Mouse (Mus musculus): ENCODE data around the gene Kcna10. TPM values are rescaled to one million over a fixed set of nuclear protein-coding genes. Genes with fewer than 3 reads are reported as not detected.

Kcna10 gene
- polyA plus RNA-seq, 1 experiment from 2014 or later: not detected

DNA sequence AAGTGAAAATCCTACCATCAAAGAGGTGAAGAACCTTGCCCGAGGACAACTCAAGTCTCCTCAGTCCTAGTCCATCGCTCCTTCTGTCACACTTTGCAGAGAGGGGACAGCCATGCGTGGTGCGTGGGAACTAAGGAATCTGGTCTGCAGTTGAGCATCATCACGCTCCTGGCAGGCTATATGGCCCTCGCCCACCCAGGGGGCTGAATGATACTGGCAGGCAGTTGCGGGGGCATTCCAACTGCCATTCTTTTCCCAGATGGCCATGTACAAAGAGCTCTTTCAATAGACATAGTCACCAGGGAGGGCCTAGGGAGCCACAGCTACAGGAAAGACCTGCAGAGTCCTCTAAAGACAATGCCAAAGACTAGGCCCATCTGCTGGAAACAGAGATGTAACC is 24.0 kb upstream of the Kcna10 start:
- Histone ChIP-seq H3K9ac (ENCODE audit: low read length) (no peak overlapping the region), H3K27ac (replicated peaks in 1 of 2; ENCODE audit: control insufficient read depth in 1 of 2, insufficient read depth in 1 of 2, low read depth in 2 of 2, low read length in 2 of 2) (no peak overlapping the region), H3K27me3 (ENCODE audit: control insufficient read depth, insufficient read depth, low read length) (peaks cover 12% of the 10 kb centered on the region; the same call in 1 of the 2 replicates), H3K36me3 (ENCODE audit: control insufficient read depth, insufficient read depth, low read length) (no peaks in the 10 kb centered on the region), H3K9me3 (ENCODE audit: control insufficient read depth, low read length) (no peaks in the 10 kb centered on the region), H3K4me2 (ENCODE audit: low read length) (no peak overlapping the region), H3K4me3 (ENCODE audit: control insufficient read depth in 1 of 2, insufficient read depth in 1 of 2, low read depth in 1 of 2, low read length in 2 of 2) (no peak overlapping the region), H3K4me1 (ENCODE audit: control insufficient read depth in 2 of 2, insufficient read depth in 2 of 2, low read length in 2 of 2) (peaks cover 0 to 5% of the 10 kb centered on the region in 2 experiments; a peak in 1 of 4 replicates)
- no peak for ATAC-seq (ENCODE audit: insufficient number of reproducible peaks, insufficient read depth, low FRiP score, low read depth)
- WGBS: 88% methylated on average over 7 of the region's 7 CpGs

- 55% methylated on average over 3 of the region's 3 CpGs for WGBS
- H3K9ac ChIP-seq (ENCODE audit: low read length): no peak overlapping the region
- ATAC-seq (ENCODE audit: insufficient number of reproducible peaks, insufficient read depth, low FRiP score, low read depth): no peak
- peak overlapping the region in 1 of 2 experiments; percentile 21; a peak in 1 of 4 replicates for H3K4me3 ChIP-seq (ENCODE audit: control insufficient read depth in 1 of 2, insufficient read depth in 1 of 2, low read depth in 1 of 2, low read length in 2 of 2)
- H3K27me3 ChIP-seq (ENCODE audit: control insufficient read depth, insufficient read depth, low read length): peaks cover 12% of the 10 kb centered on the region; the same call in 1 of the 2 replicates
- H3K4me2 ChIP-seq (ENCODE audit: low read length): peak overlapping the region; percentile 64
- peaks cover 0 to 5% of the 10 kb centered on the region in 2 experiments; a peak in 1 of 4 replicates for H3K4me1 ChIP-seq (ENCODE audit: control insufficient read depth in 2 of 2, insufficient read depth in 2 of 2, low read length in 2 of 2)
- no peaks in the 10 kb centered on the region for H3K9me3 ChIP-seq (ENCODE audit: control insufficient read depth, low read length)
- H3K27ac ChIP-seq (replicated peaks in 1 of 2; ENCODE audit: control insufficient read depth in 1 of 2, insufficient read depth in 1 of 2, low read depth in 2 of 2, low read length in 2 of 2): no peak overlapping the region
- no peaks in the 10 kb centered on the region for H3K36me3 ChIP-seq (ENCODE audit: control insufficient read depth, insufficient read depth, low read length)
Observed at GRCm38 (mm10) chr3:107159418-107159817, 23.4 kb upstream of the Kcna10 start.

DNA sequence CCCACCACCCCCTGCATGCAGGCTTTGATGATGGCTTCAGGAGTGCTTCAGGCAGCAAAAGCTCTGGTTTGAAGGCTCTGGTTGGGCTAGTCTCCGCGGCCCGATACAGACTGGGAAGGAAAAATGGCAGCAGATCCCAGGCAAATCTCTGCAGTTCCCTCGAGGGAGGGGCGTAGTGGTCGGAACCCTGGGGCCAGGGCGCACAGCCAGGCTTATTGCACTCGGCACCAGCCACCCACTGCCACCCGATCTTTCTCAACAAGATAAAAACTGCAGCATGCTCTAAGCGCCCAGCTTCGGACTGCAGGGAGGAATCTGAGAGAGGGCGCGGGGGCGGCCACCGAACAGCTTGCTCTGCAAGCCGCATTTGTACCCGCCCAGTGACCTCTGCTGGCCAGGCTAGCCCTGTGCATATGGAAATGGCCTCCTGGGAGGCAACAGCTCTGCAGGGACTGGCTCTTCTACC is 23.0 kb upstream of the Kcna10 start:
- Histone ChIP-seq H3K27me3 (ENCODE audit: control insufficient read depth, insufficient read depth, low read length) (peaks cover 12% of the 10 kb centered on the region; the same call in 1 of the 2 replicates), H3K4me1 (ENCODE audit: control insufficient read depth in 2 of 2, insufficient read depth in 2 of 2, low read length in 2 of 2) (peaks cover 0 to 5% of the 10 kb centered on the region in 2 experiments; a peak in 1 of 4 replicates), H3K4me2 (ENCODE audit: low read length) (peak overlapping the region; percentile 64), H3K4me3 (ENCODE audit: control insufficient read depth in 1 of 2, insufficient read depth in 1 of 2, low read depth in 1 of 2, low read length in 2 of 2) (peak overlapping the region; percentile 21 to 23), H3K9me3 (ENCODE audit: control insufficient read depth, low read length) (no peaks in the 10 kb centered on the region), H3K36me3 (ENCODE audit: control insufficient read depth, insufficient read depth, low read length) (no peaks in the 10 kb centered on the region), H3K27ac (replicated peaks in 1 of 2; ENCODE audit: control insufficient read depth in 1 of 2, insufficient read depth in 1 of 2, low read depth in 2 of 2, low read length in 2 of 2) (no peak overlapping the region), H3K9ac (ENCODE audit: low read length) (peak overlapping the region; percentile 55)
- peak; percentile 64; the same call in 1 of the 2 replicates for ATAC-seq (ENCODE audit: insufficient number of reproducible peaks, insufficient read depth, low FRiP score, low read depth)
- 2% methylated on average over 17 of the region's 17 CpGs for WGBS

GRCm38 (mm10) chr3:107162741-107163140 is 20.1 kb upstream of the Kcna10 start:
- Histone ChIP-seq H3K9me3 (ENCODE audit: control insufficient read depth, low read length) (no peaks in the 10 kb centered on the region), H3K27ac (replicated peaks in 1 of 2; ENCODE audit: control insufficient read depth in 1 of 2, insufficient read depth in 1 of 2, low read depth in 2 of 2, low read length in 2 of 2) (no peak overlapping the region)

GRCm38 (mm10) chr3:107169552-107169951 is 13.3 kb upstream of the Kcna10 start:
- H3K9ac ChIP-seq (ENCODE audit: low read length): no peak overlapping the region
- H3K4me3 ChIP-seq (ENCODE audit: control insufficient read depth in 1 of 2, insufficient read depth in 1 of 2, low read depth in 1 of 2, low read length in 2 of 2): no peak overlapping the region
- ATAC-seq (ENCODE audit: insufficient number of reproducible peaks, insufficient read depth, low FRiP score, low read depth): no peak
- no peak overlapping the region for H3K4me2 ChIP-seq (ENCODE audit: low read length)
- H3K36me3 ChIP-seq (ENCODE audit: control insufficient read depth, insufficient read depth, low read length): no peaks in the 10 kb centered on the region
- H3K4me1 ChIP-seq (ENCODE audit: control insufficient read depth in 2 of 2, insufficient read depth in 2 of 2, low read length in 2 of 2): no peaks in the 10 kb centered on the region
- no peaks in the 10 kb centered on the region for H3K9me3 ChIP-seq (ENCODE audit: control insufficient read depth, low read length)
- no peaks in the 10 kb centered on the region for H3K27me3 ChIP-seq (ENCODE audit: control insufficient read depth, insufficient read depth, low read length)
- 56% methylated on average over 2 of the region's 2 CpGs for WGBS
- H3K27ac ChIP-seq (replicated peaks in 1 of 2; ENCODE audit: control insufficient read depth in 1 of 2, insufficient read depth in 1 of 2, low read depth in 2 of 2, low read length in 2 of 2): no peak overlapping the region

More at GRCm38 (mm10) chr3:107162741-107163140, 20.1 kb upstream of the Kcna10 start:
- WGBS: 88% methylated on average over 2 of the region's 2 CpGs
- H3K4me2 ChIP-seq (ENCODE audit: low read length): no peak overlapping the region
- H3K9ac ChIP-seq (ENCODE audit: low read length): no peak overlapping the region
- H3K4me3 ChIP-seq (ENCODE audit: control insufficient read depth in 1 of 2, insufficient read depth in 1 of 2, low read depth in 1 of 2, low read length in 2 of 2): no peak overlapping the region
- no peak for ATAC-seq (ENCODE audit: insufficient number of reproducible peaks, insufficient read depth, low FRiP score, low read depth)
- H3K27me3 ChIP-seq (ENCODE audit: control insufficient read depth, insufficient read depth, low read length): peaks cover 12% of the 10 kb centered on the region; the same call in 1 of the 2 replicates
- no peaks in the 10 kb centered on the region for H3K4me1 ChIP-seq (ENCODE audit: control insufficient read depth in 2 of 2, insufficient read depth in 2 of 2, low read length in 2 of 2)
- no peaks in the 10 kb centered on the region for H3K36me3 ChIP-seq (ENCODE audit: control insufficient read depth, insufficient read depth, low read length)

DNA sequence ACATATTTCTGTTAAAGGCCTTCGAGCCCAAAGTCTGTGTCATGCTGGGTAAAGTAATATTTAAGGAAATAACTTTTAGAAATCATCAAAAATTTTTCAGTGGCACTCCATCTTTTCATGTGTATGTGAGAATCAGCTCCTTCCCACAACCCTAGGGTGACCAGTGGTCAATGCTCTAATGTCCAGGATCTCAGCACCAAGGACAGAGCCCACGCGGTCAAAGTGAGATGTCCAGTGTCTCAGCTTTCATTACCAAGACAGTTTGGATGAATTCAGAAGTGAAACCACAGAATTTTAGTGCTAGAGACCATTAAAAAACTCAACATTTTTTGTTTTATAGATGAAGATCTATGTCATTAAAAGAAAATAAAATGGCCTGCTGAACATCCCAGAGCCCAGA is 10.9 kb upstream of the Kcna10 start:
- no peak overlapping the region for H3K4me3 ChIP-seq (ENCODE audit: control insufficient read depth in 1 of 2, insufficient read depth in 1 of 2, low read depth in 1 of 2, low read length in 2 of 2)
- H3K9ac ChIP-seq (ENCODE audit: low read length): no peak overlapping the region
- WGBS: 65% methylated on average over 3 of the region's 3 CpGs
- H3K4me2 ChIP-seq (ENCODE audit: low read length): no peak overlapping the region
- H3K36me3 ChIP-seq (ENCODE audit: control insufficient read depth, insufficient read depth, low read length): no peaks in the 10 kb centered on the region
- ATAC-seq (ENCODE audit: insufficient number of reproducible peaks, insufficient read depth, low FRiP score, low read depth): no peak
- H3K4me1 ChIP-seq (ENCODE audit: control insufficient read depth in 2 of 2, insufficient read depth in 2 of 2, low read length in 2 of 2): no peaks in the 10 kb centered on the region
- H3K27ac ChIP-seq (replicated peaks in 1 of 2; ENCODE audit: control insufficient read depth in 1 of 2, insufficient read depth in 1 of 2, low read depth in 2 of 2, low read length in 2 of 2): no peak overlapping the region
- no peaks in the 10 kb centered on the region for H3K27me3 ChIP-seq (ENCODE audit: control insufficient read depth, insufficient read depth, low read length)
- no peaks in the 10 kb centered on the region for H3K9me3 ChIP-seq (ENCODE audit: control insufficient read depth, low read length)

GRCm38 (mm10) chr3:107172556-107172955 is 10.3 kb upstream of the Kcna10 start:
- no peak for ATAC-seq (ENCODE audit: insufficient number of reproducible peaks, insufficient read depth, low FRiP score, low read depth)
- Histone ChIP-seq H3K4me2 (ENCODE audit: low read length) (no peak overlapping the region), H3K27me3 (ENCODE audit: control insufficient read depth, insufficient read depth, low read length) (no peaks in the 10 kb centered on the region), H3K36me3 (ENCODE audit: control insufficient read depth, insufficient read depth, low read length) (no peaks in the 10 kb centered on the region), H3K4me1 (ENCODE audit: control insufficient read depth in 2 of 2, insufficient read depth in 2 of 2, low read length in 2 of 2) (no peaks in the 10 kb centered on the region), H3K27ac (replicated peaks in 1 of 2; ENCODE audit: control insufficient read depth in 1 of 2, insufficient read depth in 1 of 2, low read depth in 2 of 2, low read length in 2 of 2) (no peak overlapping the region), H3K4me3 (ENCODE audit: control insufficient read depth in 1 of 2, insufficient read depth in 1 of 2, low read depth in 1 of 2, low read length in 2 of 2) (no peak overlapping the region), H3K9ac (ENCODE audit: low read length) (no peak overlapping the region), H3K9me3 (ENCODE audit: control insufficient read depth, low read length) (no peaks in the 10 kb centered on the region)
- 86% methylated on average over 1 of the region's 1 CpGs for WGBS

DNA sequence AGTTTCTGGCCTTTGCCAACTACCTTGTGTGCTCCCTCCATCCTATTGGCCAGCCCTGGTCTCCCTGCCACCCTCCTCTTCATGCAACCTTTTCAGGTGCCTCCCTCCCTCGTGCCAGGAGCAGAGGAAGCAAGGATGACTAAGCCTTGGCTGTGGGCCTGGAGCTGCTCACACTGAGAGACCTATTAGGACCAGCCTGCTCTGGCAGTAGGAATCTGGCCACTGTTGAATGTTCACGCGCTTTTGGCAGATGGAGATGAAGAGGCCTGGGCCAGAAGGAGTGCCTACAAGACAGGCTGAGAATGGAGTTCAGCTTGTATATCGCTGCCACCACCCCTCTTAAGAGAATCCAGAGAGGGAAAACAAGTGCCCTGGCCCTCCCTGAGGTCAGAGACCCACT is 7.4 kb upstream of the Kcna10 start:
- 66% methylated on average over 4 of the region's 4 CpGs for WGBS
- no peaks in the 10 kb centered on the region for H3K9me3 ChIP-seq (ENCODE audit: control insufficient read depth, low read length)
- H3K4me1 ChIP-seq (ENCODE audit: control insufficient read depth in 2 of 2, insufficient read depth in 2 of 2, low read length in 2 of 2): no peaks in the 10 kb centered on the region
- H3K36me3 ChIP-seq (ENCODE audit: control insufficient read depth, insufficient read depth, low read length): no peaks in the 10 kb centered on the region
- H3K4me3 ChIP-seq (ENCODE audit: control insufficient read depth in 1 of 2, insufficient read depth in 1 of 2, low read depth in 1 of 2, low read length in 2 of 2): no peak overlapping the region
- no peak for ATAC-seq (ENCODE audit: insufficient number of reproducible peaks, insufficient read depth, low FRiP score, low read depth)
- H3K27ac ChIP-seq (replicated peaks in 1 of 2; ENCODE audit: control insufficient read depth in 1 of 2, insufficient read depth in 1 of 2, low read depth in 2 of 2, low read length in 2 of 2): no peak overlapping the region
- no peak overlapping the region for H3K9ac ChIP-seq (ENCODE audit: low read length)
- H3K4me2 ChIP-seq (ENCODE audit: low read length): no peak overlapping the region
- H3K27me3 ChIP-seq (ENCODE audit: control insufficient read depth, insufficient read depth, low read length): no peaks in the 10 kb centered on the region
